Mouse (Mus musculus) stomach, embryonic 16.5 days (tissue): ENCODE measurements around the gene Casp7. TPM values are rescaled to one million over a fixed set of nuclear protein-coding genes. Genes with fewer than 3 reads are reported as not detected.
"Not testable (repeated sequence)": the region's sequence is repeated elsewhere in the genome, so short reads cannot be mapped to it uniquely, and the experiment has no call there.

Source experiments
- ATAC-seq: fragments of 200-750 bp; cut with Nextera tagmentation; 2 replicates; pipeline ENCODE4 v1.8.0; 2017; ENCODE audit warnings: moderate number of reproducible peaks, moderate TSS enrichment; ENCODE audit not compliant: insufficient read depth, low FRiP score
- H3K27ac ChIP-seq: fragments of 300-500 bp; sonication (generic); 2 replicates; pipeline ENCODE4 v1.5.1; 2014; ENCODE audit warnings: low read length
- H3K27me3 ChIP-seq: fragments of 300-500 bp; sonication (generic); 2 replicates; pipeline ENCODE4 v1.6.1; 2014; ENCODE audit warnings: low read length, control low read depth, mixed read lengths; ENCODE audit not compliant: control insufficient read depth, insufficient read depth
- H3K36me3 ChIP-seq: fragments of 300-500 bp; sonication (generic); 2 replicates; pipeline ENCODE4 v1.6.1; 2014; ENCODE audit warnings: low read length; ENCODE audit not compliant: control insufficient read depth, insufficient read depth
- H3K4me1 ChIP-seq: fragments of 300-500 bp; sonication (generic); 2 replicates; pipeline ENCODE4 v1.6.1; 2014; ENCODE audit warnings: low read length, control low read depth, mixed read lengths; ENCODE audit not compliant: control insufficient read depth, insufficient read depth
- H3K4me2 ChIP-seq: fragments of 300-500 bp; sonication (generic); 2 replicates; pipeline ENCODE4 v1.6.1; 2014; ENCODE audit warnings: low read depth, low read length, mixed read lengths
- H3K4me3 ChIP-seq: fragments of 300-500 bp; sonication (generic); replicated peaks from 2 replicates; pipeline ENCODE4 v1.5.1; 2014; ENCODE audit warnings: mild to moderate bottlenecking, low read length
- H3K9ac ChIP-seq: fragments of 300-500 bp; sonication (generic); 2 replicates; pipeline ENCODE4 v1.6.1; 2014; ENCODE audit warnings: low read length
- H3K9me3 ChIP-seq: fragments of 300-500 bp; sonication (generic); replicated peaks from 2 replicates; pipeline ENCODE4 v1.6.1; 2016; ENCODE audit warnings: low read length, control low read depth; ENCODE audit not compliant: control insufficient read depth
- WGBS: fragments of 180-500 bp; shearing (Covaris S2); extraction: QIAGEN DNeasy Blood & Tissue Kit; methylation state at CpG from one replicate; pipeline ENCODE4 v1.1.7; 2014; 5-methylcytosine and 5-hydroxymethylcytosine counted together
- polyA plus RNA-seq: library from polyadenylated mRNA; unstranded; fragments of >200 nt; fragmentation: Nextera tagmentation; extraction: Ambion mirVana; gene quantifications from 2 replicates; pipeline ENCODE4 v1.2.1, GENCODE M21; 2015

The Casp7 gene
- polyA plus RNA-seq, 1 experiment from 2014 or later: 27.3 TPM

GRCm38 (mm10) chr19:56405824-56406223 is 8.9 kb downstream of the Casp7 start:
- no peak overlapping the region for H3K4me2 ChIP-seq
- no peak for ATAC-seq
- no peaks in the 10 kb centered on the region for H3K4me1 ChIP-seq
- H3K9ac ChIP-seq: no peak overlapping the region
- no peaks in the 10 kb centered on the region for H3K27me3 ChIP-seq
- 94% methylated on average over 4 of the region's 4 CpGs for WGBS
- peaks cover 8% of the 10 kb centered on the region; the same call in 1 of the 2 replicates for H3K36me3 ChIP-seq
- no peak overlapping the region for H3K4me3 ChIP-seq
- no peak overlapping the region for H3K27ac ChIP-seq
- no peaks in the 10 kb centered on the region for H3K9me3 ChIP-seq

- 96% methylated on average over 7 of the region's 7 CpGs for WGBS
- Histone ChIP-seq H3K9me3 (no peaks in the 10 kb centered on the region), H3K36me3 (peaks cover 8% of the 10 kb centered on the region; the same call in 1 of the 2 replicates), H3K4me1 (no peaks in the 10 kb centered on the region), H3K9ac (no peak overlapping the region), H3K4me3 (no peak overlapping the region), H3K27me3 (no peaks in the 10 kb centered on the region), H3K4me2 (no peak overlapping the region), H3K27ac (no peak overlapping the region)
- no peak for ATAC-seq
These were observed 9.7 kb downstream of the Casp7 start for GRCm38 (mm10) chr19:56406581-56406980.

GRCm38 (mm10) chr19:56409884-56410283 is 13.0 kb downstream of the Casp7 start:
- ATAC-seq, H3K27ac ChIP-seq, H3K4me2 ChIP-seq, H3K4me3 ChIP-seq, H3K9ac ChIP-seq, H3K9me3 ChIP-seq, H3K4me1 ChIP-seq, H3K27me3 ChIP-seq, H3K36me3 ChIP-seq: not testable (repeated sequence)
- WGBS: 97% methylated on average over 4 of the region's 4 CpGs

GRCm38 (mm10) chr19:56418404-56418803 is 21.5 kb downstream of the Casp7 start:
- no peak overlapping the region for H3K27ac ChIP-seq
- WGBS: 73% methylated on average over 4 of the region's 4 CpGs

GRCm38 (mm10) chr19:56419452-56419851 is 22.5 kb downstream of the Casp7 start:
- Histone ChIP-seq H3K4me3 (no peak overlapping the region), H3K4me1 (peaks cover 6% of the 10 kb centered on the region), H3K27me3 (no peaks in the 10 kb centered on the region), H3K27ac (no peak overlapping the region), H3K9me3 (no peaks in the 10 kb centered on the region), H3K9ac (no peak overlapping the region), H3K36me3 (no peaks in the 10 kb centered on the region), H3K4me2 (no peak overlapping the region)
- no peak for ATAC-seq
- WGBS: 67% methylated on average over 9 of the region's 9 CpGs

More at GRCm38 (mm10) chr19:56418404-56418803, 21.5 kb downstream of the Casp7 start:
- H3K9me3 ChIP-seq: no peaks in the 10 kb centered on the region
- peaks cover 6% of the 10 kb centered on the region for H3K4me1 ChIP-seq
- no peak for ATAC-seq
- H3K36me3 ChIP-seq: no peaks in the 10 kb centered on the region
- H3K9ac ChIP-seq: no peak overlapping the region
- H3K4me3 ChIP-seq: no peak overlapping the region
- no peak overlapping the region for H3K4me2 ChIP-seq
- no peaks in the 10 kb centered on the region for H3K27me3 ChIP-seq

- H3K4me3 ChIP-seq: no peak overlapping the region
- 85% methylated on average over 3 of the region's 3 CpGs for WGBS
These were observed 23.4 kb downstream of the Casp7 start for GRCm38 (mm10) chr19:56420345-56420744.

GRCm38 (mm10) chr19:56422476-56423338 is 25.8 kb downstream of the Casp7 start:
- 0 out of 2 replicates have a peak overlapping the region, but pooled peaks have one; percentile 15 for H3K4me2 ChIP-seq
- ATAC-seq: peak; percentile 45; the same call in 1 of the 2 replicates
- H3K4me1 ChIP-seq: peaks cover 18% of the 10 kb centered on the region
- H3K9ac ChIP-seq: peak overlapping the region; percentile 54
- no peak overlapping the region for H3K4me3 ChIP-seq
- H3K9me3 ChIP-seq: no peaks in the 10 kb centered on the region
- 30% methylated on average over 14 of the region's 14 CpGs for WGBS
- no peaks in the 10 kb centered on the region for H3K36me3 ChIP-seq
- H3K27me3 ChIP-seq: no peaks in the 10 kb centered on the region
- H3K27ac ChIP-seq: peak overlapping the region; percentile 76

More at GRCm38 (mm10) chr19:56420345-56420744, 23.4 kb downstream of the Casp7 start:
- ATAC-seq: no peak
- no peak overlapping the region for H3K4me2 ChIP-seq
- no peaks in the 10 kb centered on the region for H3K36me3 ChIP-seq
- peaks cover 8% of the 10 kb centered on the region for H3K4me1 ChIP-seq
- H3K9ac ChIP-seq: no peak overlapping the region
- H3K9me3 ChIP-seq: no peaks in the 10 kb centered on the region
- H3K27me3 ChIP-seq: no peaks in the 10 kb centered on the region
- H3K27ac ChIP-seq: no peak overlapping the region

- no peak for ATAC-seq
- H3K9ac ChIP-seq: no peak overlapping the region
- no peaks in the 10 kb centered on the region for H3K27me3 ChIP-seq
- H3K4me2 ChIP-seq: no peak overlapping the region
- WGBS: 63% methylated on average over 12 of the region's 12 CpGs
- H3K4me3 ChIP-seq: no peak overlapping the region
- peaks cover 18% of the 10 kb centered on the region for H3K4me1 ChIP-seq
- H3K27ac ChIP-seq: peak overlapping the region; percentile 76; the same call in 1 of the 2 replicates
- no peaks in the 10 kb centered on the region for H3K9me3 ChIP-seq
- no peaks in the 10 kb centered on the region for H3K36me3 ChIP-seq
These were observed 26.4 kb downstream of the Casp7 start for GRCm38 (mm10) chr19:56423370-56423769.

GRCm38 (mm10) chr19:56424606-56425395 is 27.9 kb downstream of the Casp7 start:
- 75% methylated on average over 17 of the region's 17 CpGs for WGBS
- Histone ChIP-seq H3K27me3 (no peaks in the 10 kb centered on the region), H3K27ac (no peak overlapping the region), H3K4me2 (no peak overlapping the region), H3K36me3 (no peaks in the 10 kb centered on the region), H3K4me3 (no peak overlapping the region), H3K9me3 (no peaks in the 10 kb centered on the region), H3K9ac (no peak overlapping the region), H3K4me1 (peaks cover 18% of the 10 kb centered on the region)
- no peak for ATAC-seq
